Mouse (Mus musculus) kidney, postnatal 0 days (tissue): Measurements from ENCODE around the gene Arl5c. TPM values are rescaled to one million over a fixed set of nuclear protein-coding genes. Genes with fewer than 3 reads are reported as not detected.
A peak's percentile ranks its signal among the peaks of the same experiment; 100 is the strongest.

ENCODE experiments used
- ATAC-seq: fragments of 200-750 bp; cut with Nextera tagmentation; replicated peaks from 2 replicates; pipeline ENCODE4 v1.8.0; 2017; ENCODE audit warnings: low read depth, moderate number of reproducible peaks, moderate TSS enrichment, moderate library complexity; ENCODE audit not compliant: low FRiP score
- DNase-seq: peaks from one replicate; pipeline ENCODE4 v3.0.0-alpha.2; 2016; ENCODE audit warnings: low spot score
- H3K27ac ChIP-seq: fragments of 300-500 bp; sonication (generic); 2 replicates; pipeline ENCODE4 v1.5.1; 2014; ENCODE audit warnings: mild to moderate bottlenecking
- H3K27me3 ChIP-seq: fragments of 300-500 bp; sonication (generic); 2 replicates; pipeline ENCODE4 v1.6.1; 2014; ENCODE audit warnings: low read length, mixed read lengths; ENCODE audit not compliant: insufficient read depth
- H3K36me3 ChIP-seq: fragments of 300-500 bp; sonication (generic); 2 replicates; pipeline ENCODE4 v1.6.1; 2014; ENCODE audit warnings: low read length, mixed read lengths; ENCODE audit not compliant: insufficient read depth
- H3K4me1 ChIP-seq: fragments of 300-500 bp; sonication (generic); replicated peaks from 2 replicates; pipeline ENCODE4 v1.6.1; 2014; ENCODE audit warnings: antibody characterized with exemption, low read length, mixed read lengths; ENCODE audit not compliant: insufficient read depth
- H3K4me2 ChIP-seq: fragments of 300-500 bp; sonication (generic); 2 replicates; pipeline ENCODE4 v1.6.1; 2014; ENCODE audit warnings: mild to moderate bottlenecking, low read length, moderate library complexity, mixed read lengths
- H3K4me3 ChIP-seq: fragments of 300-500 bp; sonication (generic); replicated peaks from 2 replicates; pipeline ENCODE4 v1.5.1; 2014; ENCODE audit warnings: low read depth, low read length
- H3K9ac ChIP-seq: fragments of 300-500 bp; sonication (generic); 2 replicates; pipeline ENCODE4 v1.6.1; 2014; ENCODE audit warnings: low read depth, low read length
- H3K9me3 ChIP-seq: fragments of 300-500 bp; sonication (generic); replicated peaks from 2 replicates; pipeline ENCODE4 v1.6.1; 2016; ENCODE audit warnings: low read length, inconsistent platforms, mixed read lengths
- CTCF ChIP-seq: IDR thresholded peaks from 2 replicates; pipeline ENCODE4 v1.5.1; 2016; ENCODE audit warnings: antibody characterized with exemption, low read depth, mild to moderate bottlenecking, moderate library complexity
- WGBS: fragments of 180-500 bp; shearing (Covaris S2); extraction: QIAGEN DNeasy Blood & Tissue Kit; methylation state at CpG from one replicate; pipeline ENCODE4 v1.1.7; 2014; 5-methylcytosine and 5-hydroxymethylcytosine counted together
- polyA plus RNA-seq: library from polyadenylated mRNA; unstranded; fragments of >200 nt; fragmentation: Nextera tagmentation; extraction: Ambion mirVana; gene quantifications from 2 replicates; pipeline ENCODE4 v1.2.1, GENCODE M21; 2015

Gene Arl5c
- polyA plus RNA-seq, 1 experiment from 2014 or later = 2.0 TPM

DNA sequence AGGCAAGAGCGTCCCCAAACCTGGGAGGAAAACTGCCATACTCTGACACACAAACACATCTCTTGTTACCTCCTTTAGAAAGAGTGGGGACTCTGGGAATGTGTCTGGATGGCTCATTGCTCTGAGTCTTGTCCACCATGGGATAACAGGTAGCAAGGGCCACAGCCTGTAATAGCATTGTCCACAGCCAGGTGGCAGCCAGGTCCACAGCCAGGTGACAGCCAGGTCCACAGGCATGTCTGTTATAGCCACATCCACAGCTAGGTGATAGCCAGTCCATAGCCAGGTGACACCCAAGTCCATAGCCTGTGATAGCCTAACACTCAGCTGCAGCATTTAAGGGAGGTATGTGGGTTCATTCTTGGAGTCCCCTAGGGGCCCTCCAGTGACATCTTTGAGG, 35.1 kb downstream of the Arl5c start:
- H3K27ac ChIP-seq = no peak overlapping the region
- H3K4me2 ChIP-seq = no peak overlapping the region
- H3K27me3 ChIP-seq = no peaks in the 10 kb centered on the region
- WGBS = 81% methylated on average over 1 of the region's 1 CpGs
- 0 out of 2 replicates have a peak, but pooled peaks cover 8% of the 10 kb centered on the region for H3K4me1 ChIP-seq
- DNase-seq (no peak), ATAC-seq (no peak)
- H3K36me3 ChIP-seq = no peaks in the 10 kb centered on the region
- TF ChIP-seq CTCF = peak; percentile 71
- no peak overlapping the region for H3K9ac ChIP-seq
- H3K4me3 ChIP-seq = no peak overlapping the region
- H3K9me3 ChIP-seq = no peaks in the 10 kb centered on the region

DNA sequence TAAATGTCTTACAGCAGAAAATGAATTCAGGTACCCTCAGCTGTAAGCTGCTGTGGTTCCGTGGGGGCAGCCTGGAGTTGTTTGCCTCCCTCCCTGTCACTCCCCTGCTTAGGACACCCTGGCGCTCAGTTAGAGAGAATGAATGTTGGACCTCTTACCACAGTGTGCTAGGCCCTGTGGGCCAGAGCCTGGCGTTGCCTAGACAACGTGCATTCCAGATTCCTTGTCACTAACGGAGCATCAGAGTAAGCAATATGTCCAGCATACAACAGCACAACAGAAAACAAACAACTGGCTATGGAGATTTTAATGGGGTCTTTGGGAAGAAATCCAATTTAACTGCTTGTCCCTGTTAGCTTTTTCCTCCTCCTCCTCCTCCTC, 36.7 kb downstream of the Arl5c start:
- Histone ChIP-seq H3K36me3 (no peaks in the 10 kb centered on the region), H3K27me3 (no peaks in the 10 kb centered on the region), H3K9ac (peak overlapping the region; percentile 27; the same call in 1 of the 2 replicates), H3K4me2 (no peak overlapping the region), H3K4me1 (0 out of 2 replicates have a peak, but pooled peaks cover 8% of the 10 kb centered on the region), H3K4me3 (no peak overlapping the region), H3K9me3 (no peaks in the 10 kb centered on the region), H3K27ac (no peak overlapping the region)
- DNase-seq = peak; percentile 33
- 39% methylated on average over 5 of the region's 5 CpGs for whole genome bisulfite sequencing
- ATAC-seq = no peak
- no peak for TF ChIP-seq CTCF

DNA sequence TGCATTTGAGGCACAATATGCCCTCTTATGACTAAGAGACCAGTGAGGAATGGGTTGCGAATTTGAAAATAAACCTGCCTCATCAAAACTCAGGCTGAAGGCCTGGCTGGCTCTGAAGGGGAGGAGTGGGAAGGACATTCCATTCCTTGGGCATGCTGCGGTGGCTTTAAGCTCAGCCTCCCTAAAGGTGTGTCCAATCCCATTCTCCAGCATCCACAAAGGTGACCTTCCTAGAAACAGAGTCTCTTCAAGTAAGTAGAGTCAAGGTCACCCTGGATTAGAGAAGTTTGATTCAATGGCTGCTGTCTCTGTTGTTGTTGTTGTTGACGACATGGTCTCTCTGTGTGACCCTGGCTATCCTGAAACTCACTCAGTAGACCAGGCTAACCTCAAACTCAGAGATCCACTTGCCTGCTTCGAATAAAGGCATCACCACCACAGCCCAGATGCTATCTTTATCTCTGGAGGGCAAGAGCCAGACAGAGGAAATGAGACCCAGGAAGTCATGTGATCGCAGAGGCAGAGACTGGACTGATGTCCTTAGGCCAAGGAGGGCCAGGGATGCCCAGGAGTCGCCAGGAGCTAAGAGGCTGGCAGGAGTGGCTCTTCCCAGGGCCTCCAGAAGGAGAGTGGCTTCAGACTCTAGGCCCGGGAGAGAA, 37.2 kb downstream of the Arl5c start:
- TF ChIP-seq CTCF = no peak
- Histone ChIP-seq H3K4me2 (no peak overlapping the region), H3K9me3 (no peaks in the 10 kb centered on the region), H3K9ac (peak overlapping the region; percentile 27; the same call in 1 of the 2 replicates), H3K4me1 (0 out of 2 replicates have a peak, but pooled peaks cover 8% of the 10 kb centered on the region), H3K27ac (no peak overlapping the region), H3K27me3 (no peaks in the 10 kb centered on the region), H3K36me3 (no peaks in the 10 kb centered on the region), H3K4me3 (no peak overlapping the region)
- DNase-seq (no peak), ATAC-seq (no peak)
- WGBS = 68% methylated on average over 7 of the region's 7 CpGs

DNA sequence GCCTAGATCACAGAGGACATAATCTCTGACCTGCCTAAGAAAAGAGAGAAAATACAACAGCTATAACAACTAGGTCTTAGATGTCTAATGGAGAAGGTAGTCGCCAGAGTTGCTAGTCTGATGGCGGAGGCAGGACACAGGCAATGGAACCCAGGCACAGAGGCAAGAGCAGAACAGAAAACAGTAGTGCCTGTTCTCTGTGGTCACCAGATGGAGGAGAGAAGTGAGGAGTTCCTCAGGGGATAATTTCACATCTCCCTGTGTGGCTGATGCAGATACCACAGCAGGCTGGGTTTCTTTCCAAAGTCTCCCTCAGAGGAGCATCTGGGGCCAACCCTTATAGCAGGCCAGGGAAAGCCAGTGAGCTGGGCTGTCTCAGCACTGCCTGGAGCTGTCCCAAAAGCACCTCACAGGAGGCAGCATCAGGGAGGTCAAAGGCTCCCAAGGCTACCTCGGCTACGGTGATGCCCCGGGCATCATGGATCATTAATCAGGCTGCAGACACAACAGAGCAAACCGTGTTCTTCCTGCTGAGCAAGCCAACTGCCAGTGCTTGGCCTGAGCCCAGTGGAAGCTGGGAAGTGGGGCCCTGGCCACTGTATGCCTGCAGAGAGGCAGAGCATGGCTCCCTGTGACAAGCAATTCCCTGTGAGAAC, 38.9 kb downstream of the Arl5c start:
- H3K27ac ChIP-seq = no peak overlapping the region
- H3K9me3 ChIP-seq = no peaks in the 10 kb centered on the region
- H3K9ac ChIP-seq = no peak overlapping the region
- 35% methylated on average over 6 of the region's 6 CpGs for WGBS
- H3K4me1 ChIP-seq = 0 out of 2 replicates have a peak, but pooled peaks cover 8% of the 10 kb centered on the region
- peak; percentile 44 for DNase-seq
- TF ChIP-seq CTCF = no peak
- no peak overlapping the region for H3K4me2 ChIP-seq
- peak; percentile 60 for ATAC-seq
- no peaks in the 10 kb centered on the region for H3K36me3 ChIP-seq
- no peaks in the 10 kb centered on the region for H3K27me3 ChIP-seq
- no peak overlapping the region for H3K4me3 ChIP-seq

DNA sequence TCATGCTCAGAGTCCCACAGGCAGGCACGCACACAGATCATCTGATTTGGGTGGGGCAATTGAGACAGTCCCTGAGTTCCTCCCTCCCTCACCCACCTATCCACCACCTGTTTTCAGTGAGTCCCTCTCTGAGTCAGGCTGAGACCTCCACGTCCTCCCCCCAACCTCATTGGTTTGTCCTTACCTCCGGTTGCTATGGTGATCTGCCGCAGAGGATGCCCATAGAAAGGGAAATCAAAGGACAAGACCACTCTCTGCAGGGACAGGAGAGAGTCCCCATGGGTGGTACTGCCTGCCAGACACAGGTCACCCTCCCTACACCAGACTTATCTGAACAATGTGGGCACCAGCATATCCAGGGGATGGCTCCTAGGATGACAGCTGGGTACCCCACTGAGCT, 40.1 kb downstream of the Arl5c start:
- 75% methylated on average over 4 of the region's 4 CpGs for whole genome bisulfite sequencing
- no peak overlapping the region for H3K4me2 ChIP-seq
- ATAC-seq = no peak
- H3K9ac ChIP-seq = no peak overlapping the region
- H3K27me3 ChIP-seq = no peaks in the 10 kb centered on the region
- H3K36me3 ChIP-seq = no peaks in the 10 kb centered on the region
- no peak overlapping the region for H3K27ac ChIP-seq
- H3K4me3 ChIP-seq = no peak overlapping the region
- no peak for TF ChIP-seq CTCF
- no peak for DNase-seq
- no peaks in the 10 kb centered on the region for H3K9me3 ChIP-seq
- 0 out of 2 replicates have a peak, but pooled peaks cover 8% of the 10 kb centered on the region for H3K4me1 ChIP-seq

DNA sequence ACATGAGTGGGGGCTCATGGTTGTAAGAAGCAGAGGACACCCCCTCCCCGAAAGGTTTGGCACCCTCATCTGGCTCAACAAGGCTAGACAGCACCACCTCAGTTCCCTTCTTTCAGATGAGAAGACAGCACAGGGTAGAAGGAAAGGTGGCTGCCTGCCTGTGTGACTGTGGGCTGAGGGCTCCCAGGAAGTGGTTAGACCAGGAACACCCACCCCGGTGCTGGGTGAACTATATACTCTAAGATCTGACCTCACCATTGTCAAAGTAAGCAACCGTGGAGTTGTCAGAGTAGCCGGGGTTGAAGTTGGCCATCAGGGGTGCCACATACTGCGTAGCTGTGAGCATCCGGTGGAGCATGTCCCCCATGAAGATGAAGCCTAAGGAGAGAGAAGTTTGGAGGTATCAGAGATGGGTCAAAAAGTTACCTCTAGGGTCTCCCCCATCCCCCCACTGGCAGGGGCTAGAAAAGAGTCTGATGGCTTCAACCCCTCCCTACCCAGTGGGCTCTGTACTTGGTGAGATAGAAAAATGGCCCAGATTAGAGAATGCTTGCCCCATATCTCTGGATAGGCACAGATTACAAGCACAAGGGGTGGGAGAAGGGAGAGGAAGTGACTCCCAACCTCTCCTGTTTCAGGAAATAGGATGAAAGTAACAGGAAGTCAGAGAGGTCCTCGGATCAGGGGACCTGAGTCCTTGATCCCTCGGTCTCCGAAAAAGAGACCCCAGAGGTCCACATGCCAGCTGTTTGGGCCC, 40.7 kb downstream of the Arl5c start:
- no peak for TF ChIP-seq CTCF
- Histone ChIP-seq H3K36me3 (no peaks in the 10 kb centered on the region), H3K9me3 (no peaks in the 10 kb centered on the region), H3K4me2 (no peak overlapping the region), H3K9ac (no peak overlapping the region), H3K4me1 (0 out of 2 replicates have a peak, but pooled peaks cover 8% of the 10 kb centered on the region), H3K27ac (no peak overlapping the region), H3K27me3 (no peaks in the 10 kb centered on the region), H3K4me3 (no peak overlapping the region)
- no peak for DNase-seq
- 77% methylated on average over 9 of the region's 9 CpGs for WGBS
- no peak for ATAC-seq
